Mouse (Mus musculus): Measurements from ENCODE around the gene Arhgap40. TPM values are rescaled to one million over a fixed set of nuclear protein-coding genes. Genes with fewer than 3 reads are reported as not detected.
A peak's percentile ranks its signal among the peaks of the same experiment; 100 is the strongest.

Gene Arhgap40
- polyA plus RNA-seq, 1 experiment from 2014 or later, result 0.55 TPM

DNA sequence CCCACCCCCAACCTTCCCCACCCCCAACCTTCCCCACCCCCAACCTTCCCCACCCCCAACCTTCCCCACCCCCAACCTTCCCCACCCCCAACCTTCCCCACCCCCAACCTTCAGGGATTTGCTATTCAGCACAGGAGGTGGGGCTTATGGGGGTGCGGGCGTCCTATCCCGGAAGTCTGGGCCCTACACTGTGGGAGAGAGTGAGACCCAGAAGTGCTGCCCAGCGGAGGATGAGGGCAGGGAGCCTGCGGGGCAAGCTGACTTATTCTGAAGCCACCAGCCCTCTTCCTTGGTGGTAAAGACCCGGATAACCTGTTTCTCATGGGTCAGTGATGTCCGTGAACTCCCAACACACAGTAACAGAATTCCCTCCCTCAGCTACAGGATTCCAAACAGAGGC lies 42.7 kb downstream of the Arhgap40 start:
- no peak for DNase-seq (ENCODE audit: low spot score)
- 2% methylated on average over 7 of the region's 7 CpGs for WGBS

DNA sequence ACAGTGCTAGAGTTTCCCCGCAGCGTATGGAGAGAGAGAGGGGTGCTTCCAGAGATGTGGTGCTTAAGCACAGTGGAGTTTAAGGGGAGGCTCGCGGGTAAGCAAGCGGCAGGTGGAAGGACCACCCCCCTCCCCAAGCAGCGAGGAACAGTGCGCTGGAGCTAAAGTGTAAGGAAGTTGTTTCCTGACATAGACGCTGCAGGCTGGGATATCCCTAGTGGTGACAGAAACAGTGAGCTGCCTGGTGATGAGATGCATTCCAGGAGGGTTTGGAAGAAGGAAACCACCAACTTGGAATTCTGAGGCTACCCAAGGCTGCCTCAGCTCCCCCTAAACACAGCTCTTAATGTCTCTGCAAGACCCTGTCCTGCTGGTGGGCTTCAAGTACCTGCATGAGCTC lies 43.2 kb downstream of the Arhgap40 start:
- Histone ChIP-seq H3K4me2 (ENCODE audit: low read depth, low read length) (peak overlapping the region; percentile 14; the same call in 1 of the 2 replicates), H3K27ac (replicated peaks; ENCODE audit: low read depth, low read length) (no peak overlapping the region), H3K4me3 (ENCODE audit: low read depth, low read length) (no peak overlapping the region), H3K27me3 (ENCODE audit: control insufficient read depth, insufficient read depth, low read length) (peaks cover 27% of the 10 kb centered on the region), H3K9ac (replicated peaks; ENCODE audit: low read length) (no peak overlapping the region), H3K9me3 (replicated peaks; ENCODE audit: control insufficient read depth, low read length) (no peaks in the 10 kb centered on the region), H3K4me1 (ENCODE audit: control insufficient read depth, insufficient read depth, low read length) (no peaks in the 10 kb centered on the region; the same call in 1 of the 2 replicates), H3K36me3 (replicated peaks; ENCODE audit: control insufficient read depth, insufficient read depth, low read depth, low read length) (no peaks in the 10 kb centered on the region)
- ATAC-seq (replicated peaks; ENCODE audit: insufficient number of reproducible peaks, low FRiP score, low TSS enrichment, low read depth) (no peak), DNase-seq (ENCODE audit: low spot score) (no peak)
- WGBS, result 3% methylated on average over 8 of the region's 8 CpGs

More for the DNA sequence above, 42.7 kb downstream of the Arhgap40 start:
- no peaks in the 10 kb centered on the region; the same call in 1 of the 2 replicates for H3K4me1 ChIP-seq (ENCODE audit: control insufficient read depth, insufficient read depth, low read length)
- no peaks in the 10 kb centered on the region for H3K36me3 ChIP-seq (replicated peaks; ENCODE audit: control insufficient read depth, insufficient read depth, low read depth, low read length)
- no peak overlapping the region for H3K9ac ChIP-seq (replicated peaks; ENCODE audit: low read length)
- ATAC-seq (replicated peaks; ENCODE audit: insufficient number of reproducible peaks, low FRiP score, low TSS enrichment, low read depth), result no peak
- no peak overlapping the region for H3K4me3 ChIP-seq (ENCODE audit: low read depth, low read length)
- no peak overlapping the region for H3K4me2 ChIP-seq (ENCODE audit: low read depth, low read length)
- no peak overlapping the region for H3K27ac ChIP-seq (replicated peaks; ENCODE audit: low read depth, low read length)
- peaks cover 27% of the 10 kb centered on the region for H3K27me3 ChIP-seq (ENCODE audit: control insufficient read depth, insufficient read depth, low read length)
- no peaks in the 10 kb centered on the region for H3K9me3 ChIP-seq (replicated peaks; ENCODE audit: control insufficient read depth, low read length)

DNA sequence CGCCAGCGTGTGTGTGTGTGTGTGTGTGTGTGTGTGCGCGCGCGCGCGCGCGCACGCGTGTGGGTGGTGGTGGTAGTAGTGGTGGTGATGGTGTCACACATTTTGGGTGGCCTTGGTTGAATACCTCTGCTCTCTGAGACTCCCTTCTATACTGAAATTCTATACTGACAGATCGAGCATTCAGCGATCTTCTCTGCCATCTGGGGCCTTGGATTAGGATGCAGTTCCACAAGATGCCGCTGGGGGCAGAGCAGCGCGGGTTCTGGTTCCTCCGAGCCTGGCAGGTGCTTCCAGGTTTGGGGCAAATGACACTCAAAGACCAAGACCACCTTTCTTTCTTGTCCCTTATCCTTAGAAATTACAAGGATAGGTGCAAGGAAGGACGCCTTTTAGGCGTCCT lies 43.6 kb downstream of the Arhgap40 start:
- Histone ChIP-seq H3K36me3 (replicated peaks; ENCODE audit: control insufficient read depth, insufficient read depth, low read depth, low read length) (no peaks in the 10 kb centered on the region), H3K4me3 (ENCODE audit: low read depth, low read length) (no peak overlapping the region), H3K27me3 (ENCODE audit: control insufficient read depth, insufficient read depth, low read length) (peaks cover 25% of the 10 kb centered on the region), H3K9me3 (replicated peaks; ENCODE audit: control insufficient read depth, low read length) (no peaks in the 10 kb centered on the region), H3K9ac (replicated peaks; ENCODE audit: low read length) (no peak overlapping the region), H3K27ac (replicated peaks; ENCODE audit: low read depth, low read length) (no peak overlapping the region), H3K4me1 (ENCODE audit: control insufficient read depth, insufficient read depth, low read length) (no peaks in the 10 kb centered on the region; the same call in 1 of the 2 replicates), H3K4me2 (ENCODE audit: low read depth, low read length) (peak overlapping the region; percentile 14; the same call in 1 of the 2 replicates)
- DNase-seq (ENCODE audit: low spot score), result peak; percentile 78
- WGBS, result under 1% methylated on average over 20 of the region's 20 CpGs
- 0 out of 2 replicates have a peak, but pooled peaks have one; percentile 17 for ATAC-seq (replicated peaks; ENCODE audit: insufficient number of reproducible peaks, low FRiP score, low TSS enrichment, low read depth)

DNA sequence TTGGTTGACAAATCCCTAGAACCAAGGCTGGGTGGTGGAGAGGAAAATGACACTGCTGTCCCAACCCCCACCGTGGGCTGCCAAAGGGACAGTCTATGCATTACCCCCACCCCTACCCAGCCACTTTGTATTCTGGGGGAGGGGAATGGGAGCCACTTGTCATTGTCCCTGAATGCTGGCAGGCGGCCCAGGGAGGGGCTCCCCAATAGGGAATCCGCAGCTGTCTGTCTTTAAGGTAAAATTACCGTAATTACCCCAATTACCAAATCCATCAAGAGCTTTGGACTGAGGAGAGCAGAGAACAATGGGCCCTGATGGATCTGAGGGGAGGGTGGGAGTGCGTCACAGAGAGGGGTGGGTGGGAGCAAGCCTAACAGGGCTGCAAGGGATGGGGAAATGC lies 44.2 kb downstream of the Arhgap40 start:
- ATAC-seq (replicated peaks; ENCODE audit: insufficient number of reproducible peaks, low FRiP score, low TSS enrichment, low read depth), result peak; percentile 44; the same call in 1 of the 2 replicates
- peak; percentile 33 for DNase-seq (ENCODE audit: low spot score)
- Histone ChIP-seq H3K9me3 (replicated peaks; ENCODE audit: control insufficient read depth, low read length) (no peaks in the 10 kb centered on the region), H3K27ac (replicated peaks; ENCODE audit: low read depth, low read length) (no peak overlapping the region), H3K27me3 (ENCODE audit: control insufficient read depth, insufficient read depth, low read length) (peaks cover 25% of the 10 kb centered on the region), H3K4me2 (ENCODE audit: low read depth, low read length) (no peak overlapping the region), H3K4me3 (ENCODE audit: low read depth, low read length) (no peak overlapping the region), H3K36me3 (replicated peaks; ENCODE audit: control insufficient read depth, insufficient read depth, low read depth, low read length) (no peaks in the 10 kb centered on the region), H3K4me1 (ENCODE audit: control insufficient read depth, insufficient read depth, low read length) (no peaks in the 10 kb centered on the region; the same call in 1 of the 2 replicates), H3K9ac (replicated peaks; ENCODE audit: low read length) (no peak overlapping the region)
- WGBS, result 5% methylated on average over 5 of the region's 5 CpGs

DNA sequence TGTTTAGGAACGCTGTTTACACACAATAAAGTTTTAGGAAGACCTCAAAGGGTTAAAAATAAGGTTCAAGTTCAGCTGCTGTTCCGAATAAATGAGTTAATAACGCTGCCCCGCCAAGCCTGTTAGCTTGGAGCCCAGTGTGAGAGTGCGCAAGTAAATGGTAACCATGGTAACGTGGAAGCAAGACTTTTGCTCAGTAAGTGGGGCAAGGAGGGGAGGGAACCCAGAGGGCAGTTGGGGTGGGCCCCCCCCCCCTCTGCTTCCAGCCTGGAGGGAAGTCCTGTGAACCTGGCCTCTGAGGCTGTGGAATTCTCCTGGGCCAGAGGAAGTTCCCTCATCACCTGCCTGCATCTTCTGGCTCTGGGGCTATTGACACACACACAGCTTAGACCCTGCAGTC lies 47.3 kb downstream of the Arhgap40 start:
- DNase-seq (ENCODE audit: low spot score) (peak; percentile 37), ATAC-seq (replicated peaks; ENCODE audit: insufficient number of reproducible peaks, low FRiP score, low TSS enrichment, low read depth) (no peak)
- H3K4me2 ChIP-seq (ENCODE audit: low read depth, low read length), result no peak overlapping the region
- H3K36me3 ChIP-seq (replicated peaks; ENCODE audit: control insufficient read depth, insufficient read depth, low read depth, low read length), result no peaks in the 10 kb centered on the region
- no peak overlapping the region for H3K9ac ChIP-seq (replicated peaks; ENCODE audit: low read length)
- H3K4me3 ChIP-seq (ENCODE audit: low read depth, low read length), result no peak overlapping the region
- no peaks in the 10 kb centered on the region for H3K9me3 ChIP-seq (replicated peaks; ENCODE audit: control insufficient read depth, low read length)
- H3K4me1 ChIP-seq (ENCODE audit: control insufficient read depth, insufficient read depth, low read length), result no peaks in the 10 kb centered on the region; the same call in 1 of the 2 replicates
- WGBS, result 36% methylated on average over 6 of the region's 6 CpGs
- no peak overlapping the region for H3K27ac ChIP-seq (replicated peaks; ENCODE audit: low read depth, low read length)
- peaks cover 6% of the 10 kb centered on the region; the same call in 1 of the 2 replicates for H3K27me3 ChIP-seq (ENCODE audit: control insufficient read depth, insufficient read depth, low read length)

DNA sequence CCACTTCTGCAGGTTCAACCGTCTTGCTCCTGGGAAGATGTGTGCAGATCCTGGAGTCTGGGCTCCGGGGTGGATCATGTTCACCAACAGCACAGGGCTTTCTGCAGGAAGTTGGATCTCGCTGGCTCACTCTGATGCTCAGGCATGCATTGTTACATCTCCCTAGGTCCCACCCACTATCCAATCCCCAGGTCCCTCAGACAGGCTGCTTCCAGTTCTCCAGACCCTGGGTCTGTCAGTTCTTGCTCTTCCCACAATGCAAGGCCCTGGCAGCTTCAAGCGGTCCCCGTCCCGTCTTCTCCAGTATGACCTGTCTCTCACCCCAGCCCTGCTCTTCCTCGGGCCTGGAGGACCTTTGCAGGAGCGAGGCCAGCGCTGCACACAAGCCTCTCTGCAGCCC lies 48.2 kb downstream of the Arhgap40 start:
- no peaks in the 10 kb centered on the region; the same call in 1 of the 2 replicates for H3K4me1 ChIP-seq (ENCODE audit: control insufficient read depth, insufficient read depth, low read length)
- no peaks in the 10 kb centered on the region for H3K36me3 ChIP-seq (replicated peaks; ENCODE audit: control insufficient read depth, insufficient read depth, low read depth, low read length)
- DNase-seq (ENCODE audit: low spot score) (no peak), ATAC-seq (replicated peaks; ENCODE audit: insufficient number of reproducible peaks, low FRiP score, low TSS enrichment, low read depth) (no peak)
- H3K27ac ChIP-seq (replicated peaks; ENCODE audit: low read depth, low read length), result no peak overlapping the region
- no peaks in the 10 kb centered on the region; the same call in 1 of the 2 replicates for H3K27me3 ChIP-seq (ENCODE audit: control insufficient read depth, insufficient read depth, low read length)
- no peak overlapping the region for H3K4me2 ChIP-seq (ENCODE audit: low read depth, low read length)
- H3K9me3 ChIP-seq (replicated peaks; ENCODE audit: control insufficient read depth, low read length), result no peaks in the 10 kb centered on the region
- H3K9ac ChIP-seq (replicated peaks; ENCODE audit: low read length), result no peak overlapping the region
- H3K4me3 ChIP-seq (ENCODE audit: low read depth, low read length), result no peak overlapping the region
- WGBS, result 19% methylated on average over 9 of the region's 9 CpGs

DNA sequence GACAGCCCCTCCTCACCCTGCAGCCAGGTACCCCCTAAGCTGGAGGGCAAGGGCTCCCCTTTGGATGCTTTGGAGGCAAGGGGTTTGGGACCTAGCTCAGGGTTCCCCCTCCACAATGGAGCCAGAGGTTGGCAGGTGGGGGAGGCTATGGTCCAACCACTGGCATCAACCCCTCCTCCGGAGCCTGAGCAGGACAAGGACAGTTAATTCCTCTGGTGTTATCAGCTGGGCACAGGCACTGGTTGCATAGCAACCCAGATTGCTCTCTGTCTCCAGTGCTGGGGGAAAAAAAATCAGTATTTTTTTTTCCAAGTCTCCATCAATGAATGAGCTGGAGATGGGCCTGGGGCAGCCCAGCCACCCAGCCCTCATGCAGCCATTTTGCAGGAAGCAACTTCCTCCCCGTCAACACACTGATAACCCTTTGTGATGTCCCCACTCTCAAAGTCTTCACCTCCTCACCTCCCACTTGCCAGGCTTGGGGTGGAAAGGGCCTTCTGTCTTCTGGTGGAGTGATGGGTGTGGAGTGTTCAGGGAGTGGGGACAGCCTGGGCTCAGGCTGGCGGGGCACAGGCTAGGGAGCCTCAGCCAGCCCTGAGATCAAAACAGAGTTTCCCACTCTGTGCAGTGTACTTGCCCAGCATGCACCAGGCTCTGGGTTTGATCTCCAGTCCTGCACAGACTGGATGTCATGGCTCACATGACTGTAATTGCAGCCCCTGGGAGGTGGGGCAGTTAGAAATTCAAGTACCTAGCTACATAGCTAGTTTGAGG lies 49.0 kb downstream of the Arhgap40 start:
- Histone ChIP-seq H3K4me3 (ENCODE audit: low read depth, low read length) (no peak overlapping the region), H3K27me3 (ENCODE audit: control insufficient read depth, insufficient read depth, low read length) (no peaks in the 10 kb centered on the region), H3K4me1 (ENCODE audit: control insufficient read depth, insufficient read depth, low read length) (no peaks in the 10 kb centered on the region; the same call in 1 of the 2 replicates), H3K36me3 (replicated peaks; ENCODE audit: control insufficient read depth, insufficient read depth, low read depth, low read length) (no peaks in the 10 kb centered on the region), H3K9ac (replicated peaks; ENCODE audit: low read length) (no peak overlapping the region), H3K27ac (replicated peaks; ENCODE audit: low read depth, low read length) (no peak overlapping the region), H3K4me2 (ENCODE audit: low read depth, low read length) (no peak overlapping the region), H3K9me3 (replicated peaks; ENCODE audit: control insufficient read depth, low read length) (no peaks in the 10 kb centered on the region)
- WGBS, result 34% methylated on average over 3 of the region's 3 CpGs
- DNase-seq (ENCODE audit: low spot score) (no peak), ATAC-seq (replicated peaks; ENCODE audit: insufficient number of reproducible peaks, low FRiP score, low TSS enrichment, low read depth) (no peak)

DNA sequence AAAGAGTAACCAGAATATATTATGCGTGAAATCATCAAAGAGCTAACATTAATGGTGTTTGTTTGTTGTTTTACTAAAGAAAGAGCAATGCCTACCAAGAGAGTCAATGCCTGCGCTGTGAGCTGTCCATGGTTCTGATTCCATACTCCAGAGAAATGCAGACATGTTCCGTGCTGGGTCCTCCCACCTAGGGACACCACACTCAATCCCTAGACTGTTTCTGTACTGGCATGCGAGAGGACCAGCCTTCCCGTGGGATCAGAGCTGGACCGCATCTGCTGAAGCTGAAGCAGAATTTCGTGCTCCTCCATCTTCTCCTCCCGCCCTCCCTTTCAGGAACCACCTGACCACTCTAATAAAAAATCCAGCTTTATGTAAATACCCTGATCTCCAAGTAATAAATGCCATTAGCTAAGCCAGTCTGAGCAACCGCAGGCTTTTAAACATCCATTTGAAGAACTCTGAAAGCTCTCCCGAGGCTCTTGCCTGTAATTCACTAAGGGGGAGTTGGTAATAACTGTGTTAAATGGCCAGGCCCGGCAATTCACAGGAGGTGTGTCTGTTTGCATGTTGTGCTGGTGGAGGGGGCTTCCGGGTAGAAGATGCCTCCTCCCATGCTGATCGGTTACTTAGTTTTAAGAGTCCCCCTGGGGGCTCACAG lies 58.0 kb downstream of the Arhgap40 start:
- H3K27ac ChIP-seq (replicated peaks; ENCODE audit: low read depth, low read length), result no peak overlapping the region
- no peak overlapping the region for H3K4me3 ChIP-seq (ENCODE audit: low read depth, low read length)
- H3K27me3 ChIP-seq (ENCODE audit: control insufficient read depth, insufficient read depth, low read length), result no peaks in the 10 kb centered on the region
- H3K4me1 ChIP-seq (ENCODE audit: control insufficient read depth, insufficient read depth, low read length), result no peaks in the 10 kb centered on the region
- DNase-seq (ENCODE audit: low spot score) (peak; percentile 90), ATAC-seq (replicated peaks; ENCODE audit: insufficient number of reproducible peaks, low FRiP score, low TSS enrichment, low read depth) (no peak)
- 31% methylated on average over 13 of the region's 13 CpGs for WGBS
- H3K9me3 ChIP-seq (replicated peaks; ENCODE audit: control insufficient read depth, low read length), result no peaks in the 10 kb centered on the region
- no peak overlapping the region for H3K9ac ChIP-seq (replicated peaks; ENCODE audit: low read length)
- H3K4me2 ChIP-seq (ENCODE audit: low read depth, low read length), result no peak overlapping the region
- H3K36me3 ChIP-seq (replicated peaks; ENCODE audit: control insufficient read depth, insufficient read depth, low read depth, low read length), result no peaks in the 10 kb centered on the region

All from embryonic facial prominence, embryonic 11.5 days (tissue).